18 mouse cellular contexts compared by ENCODE assay signal in genomic region chr13:55984772-55985171, GRCm38 (mm10).
DNase-seq lines count a peak whose midpoint lies in the region; ATAC-seq and TF ChIP-seq lines count a peak whose summit lies in the region.
"Had no signal": no experiment of that assay in that cellular context is flagged by ENCODE, and none has a peak within 500 bp of the region (broad histone marks: within the 10 kb centered on the region; RNA-seq: fewer than 3 reads in every experiment).

No protein-coding gene starts in this region.

- peaks cover 28% of the 10 kb centered on the region for H3K27me3 ChIP-seq in lung, embryonic 15.5 days
- H3K27me3 ChIP-seq in embryonic facial prominence, embryonic 14.5 days (replicated peaks; ENCODE audit: control insufficient read depth, insufficient read depth, low read length): peaks cover 8% of the 10 kb centered on the region
- no peaks in the 10 kb centered on the region for H3K27me3 ChIP-seq in stomach, postnatal 0 days (ENCODE audit: control insufficient read depth, insufficient read depth, low read length)

- TF ChIP-seq EP300 in stomach, postnatal 0 days (optimal IDR thresholded peaks at IDR 0.05): no peak

- H3K4me3 ChIP-seq in lung, embryonic 15.5 days: no peak overlapping the region
- no peak overlapping the region for H3K4me3 ChIP-seq in embryonic facial prominence, embryonic 14.5 days (ENCODE audit: low read depth, low read length)
- no peak overlapping the region for H3K4me3 ChIP-seq in stomach, postnatal 0 days (ENCODE audit: low read depth, low read length)
- H3K4me3 ChIP-seq: embryonic facial prominence, embryonic 13.5 days; forebrain, embryonic 13.5 days; gastrocnemius, adult 2 months; heart, embryonic 12.5 days; hindbrain, embryonic 10.5 days had no signal

- ATAC-seq in lung, embryonic 15.5 days (ENCODE audit: borderline replicate concordance, extremely low read depth, low FRiP score, low TSS enrichment): peak; percentile 40; the same call in 1 of the 2 replicates
- ATAC-seq in embryonic facial prominence, embryonic 14.5 days (ENCODE audit: low read depth): no peak
- 0 out of 2 replicates have a peak, but pooled peaks have one; percentile 35 for ATAC-seq in stomach, postnatal 0 days (ENCODE audit: low FRiP score, low TSS enrichment)
- ATAC-seq: forebrain, embryonic 13.5 days; forebrain, postnatal 0 days had no signal

- no peaks in the 10 kb centered on the region for H3K9me3 ChIP-seq in lung, embryonic 15.5 days
- no peaks in the 10 kb centered on the region for H3K9me3 ChIP-seq in embryonic facial prominence, embryonic 14.5 days (ENCODE audit: control insufficient read depth, low read length)
- no peaks in the 10 kb centered on the region for H3K9me3 ChIP-seq in stomach, postnatal 0 days (ENCODE audit: control insufficient read depth, low read length)
- H3K9me3 ChIP-seq: embryonic facial prominence, embryonic 13.5 days; forebrain, embryonic 13.5 days; heart, embryonic 12.5 days; hindbrain, embryonic 10.5 days had no signal

- peak overlapping the region; percentile 26; the same call in 1 of the 2 replicates for H3K27ac ChIP-seq in lung, embryonic 15.5 days
- 0 out of 2 replicates have a peak overlapping the region, but pooled peaks have one; percentile 30 for H3K27ac ChIP-seq in embryonic facial prominence, embryonic 14.5 days (replicated peaks; ENCODE audit: low read depth, low read length)
- peak overlapping the region; percentile 15 for H3K27ac ChIP-seq in stomach, postnatal 0 days (replicated peaks)
- H3K27ac ChIP-seq: forebrain, embryonic 13.5 days; gastrocnemius, adult 2 months; hindbrain, embryonic 10.5 days; hindbrain, embryonic 14.5 days had no signal

- H3K4me1 ChIP-seq in lung, embryonic 15.5 days: peaks cover 26% of the 10 kb centered on the region
- H3K4me1 ChIP-seq in embryonic facial prominence, embryonic 14.5 days (ENCODE audit: control insufficient read depth, insufficient read depth, low read length): peaks cover 30% of the 10 kb centered on the region
- H3K4me1 ChIP-seq in stomach, postnatal 0 days (replicated peaks; ENCODE audit: control insufficient read depth, insufficient read depth): peaks cover 9% of the 10 kb centered on the region; the same call in 1 of the 2 replicates
- H3K4me1 ChIP-seq: heart, embryonic 12.5 days had no signal

- no peak for TF ChIP-seq CTCF in stomach, postnatal 0 days (IDR thresholded peaks at IDR 0.05; ENCODE audit: low read depth)

- WGBS in lung, embryonic 15.5 days: 45% methylated on average over 6 of the region's 6 CpGs
- 55% methylated on average over 6 of the region's 6 CpGs for WGBS in embryonic facial prominence, embryonic 14.5 days
- WGBS in stomach, postnatal 0 days: 56% methylated on average over 6 of the region's 6 CpGs

- H3K9ac ChIP-seq in lung, embryonic 15.5 days: no peak overlapping the region
- no peak overlapping the region for H3K9ac ChIP-seq in embryonic facial prominence, embryonic 14.5 days (ENCODE audit: low read depth, low read length)
- no peak overlapping the region for H3K9ac ChIP-seq in stomach, postnatal 0 days (ENCODE audit: low read length)
- H3K9ac ChIP-seq: embryonic facial prominence, embryonic 13.5 days; forebrain, embryonic 13.5 days; forebrain, postnatal 0 days; heart, embryonic 12.5 days; hindbrain, embryonic 14.5 days had no signal

- no peaks in the 10 kb centered on the region for H3K36me3 ChIP-seq in lung, embryonic 15.5 days
- H3K36me3 ChIP-seq in embryonic facial prominence, embryonic 14.5 days (ENCODE audit: control insufficient read depth, insufficient read depth, low read length): no peaks in the 10 kb centered on the region
- H3K36me3 ChIP-seq in stomach, postnatal 0 days (ENCODE audit: control insufficient read depth, insufficient read depth, low read length): no peaks in the 10 kb centered on the region
- H3K36me3 ChIP-seq: embryonic facial prominence, embryonic 13.5 days; heart, embryonic 12.5 days; hindbrain, embryonic 10.5 days had no signal

- no peak for DNase-seq in lung, postnatal 10 days
- no peak for DNase-seq in embryonic facial prominence, embryonic 14.5 days (ENCODE audit: low spot score)
- DNase-seq in lung, postnatal 36 days: peak; percentile 40
- no peak for DNase-seq in stomach, postnatal 0 days (ENCODE audit: low spot score)
- DNase-seq in cerebellum, adult 9-11 months: no peak
- DNase-seq: adrenal gland, adult 2 months; adrenal gland, postnatal 25 days; cerebellum, adult 18-20 months; cerebellum, postnatal 10 days; gastrocnemius, adult 2 months; gastrocnemius, postnatal 25 days had no signal

- peak overlapping the region; percentile 40; the same call in 1 of the 2 replicates for H3K4me2 ChIP-seq in lung, embryonic 15.5 days
- 0 out of 2 replicates have a peak overlapping the region, but pooled peaks have one; percentile 1 for H3K4me2 ChIP-seq in embryonic facial prominence, embryonic 14.5 days (ENCODE audit: low read depth, low read length)
- H3K4me2 ChIP-seq in stomach, postnatal 0 days (replicated peaks; ENCODE audit: low read depth): no peak overlapping the region
- H3K4me2 ChIP-seq: forebrain, embryonic 13.5 days; heart, embryonic 12.5 days; hindbrain, embryonic 14.5 days had no signal
